10 mouse cellular contexts compared by ENCODE assay signal in the genomic region with DNA sequence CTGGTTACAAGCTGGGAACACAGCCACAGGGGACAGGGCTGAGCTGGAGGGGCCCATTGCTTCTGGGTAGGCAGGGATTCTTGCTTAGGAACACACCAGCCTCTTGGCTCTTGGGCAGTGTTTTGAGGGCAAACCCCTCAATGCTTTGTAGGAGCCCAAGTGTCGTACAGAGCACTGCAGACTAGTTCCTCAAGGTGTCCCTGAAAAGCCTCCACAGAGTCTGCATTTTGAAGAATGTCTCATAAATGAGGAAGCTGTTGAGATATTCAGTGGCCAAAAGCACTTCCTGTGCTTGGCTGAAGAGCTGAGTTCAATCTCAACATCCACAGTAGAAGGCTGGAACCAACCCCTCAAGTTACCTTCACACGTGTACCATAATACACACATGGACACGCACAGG. TPM values are rescaled to one million over a fixed set of nuclear protein-coding genes. Genes with fewer than 3 reads are reported as not detected.
DNase-seq lines count a peak whose midpoint lies in the region; ATAC-seq and TF ChIP-seq lines count a peak whose summit lies in the region.
"Had no signal": no experiment of that assay in that cellular context is flagged by ENCODE, and none has a peak within 500 bp of the region (broad histone marks: within the 10 kb centered on the region; RNA-seq: fewer than 3 reads in every experiment).

No protein-coding gene starts in this region.

- no peak for ATAC-seq in intestine, embryonic 16.5 days
- no peak for ATAC-seq in intestine, postnatal 0 days
- ATAC-seq in liver, embryonic 15.5 days (ENCODE audit: insufficient read depth), result no peak
- ATAC-seq in forebrain, embryonic 13.5 days, result no peak
- ATAC-seq: forebrain, embryonic 15.5 days had no signal

- no peaks in the 10 kb centered on the region for H3K9me3 ChIP-seq in intestine, embryonic 16.5 days (ENCODE audit: control insufficient read depth, low read length)
- H3K9me3 ChIP-seq in intestine, postnatal 0 days (ENCODE audit: control insufficient read depth), result no peaks in the 10 kb centered on the region
- no peaks in the 10 kb centered on the region for H3K9me3 ChIP-seq in liver, embryonic 15.5 days (replicated peaks)
- H3K9me3 ChIP-seq in forebrain, embryonic 13.5 days (replicated peaks), result no peaks in the 10 kb centered on the region
- H3K9me3 ChIP-seq: forebrain, embryonic 15.5 days; G1E; kidney, embryonic 15.5 days had no signal

- peak; percentile 67 for DNase-seq in 416B (ENCODE audit: low read depth)
- DNase-seq in B cell, adult 2 months, result peak; percentile 55 to 60
- no peak for DNase-seq in layer of hippocampus, adult 9-10 months (ENCODE audit: low spot score)

- no peak for TF ChIP-seq CTCF in intestine, postnatal 0 days (IDR thresholded peaks at IDR 0.05; ENCODE audit: low read depth)

- WGBS in intestine, embryonic 16.5 days, result 83% methylated on average over 3 of the region's 3 CpGs
- 85% methylated on average over 3 of the region's 3 CpGs for WGBS in intestine, postnatal 0 days
- WGBS in liver, embryonic 15.5 days (ENCODE audit: insufficient replicate concordance), result 59% methylated on average over 3 of the region's 3 CpGs
- WGBS in forebrain, embryonic 13.5 days, result 95% methylated on average over 3 of the region's 3 CpGs

- no peak overlapping the region for H3K4me3 ChIP-seq in intestine, embryonic 16.5 days (ENCODE audit: low read length)
- H3K4me3 ChIP-seq in intestine, postnatal 0 days (ENCODE audit: low read depth, low read length), result no peak overlapping the region
- no peak overlapping the region for H3K4me3 ChIP-seq in liver, embryonic 15.5 days (replicated peaks)
- no peak overlapping the region for H3K4me3 ChIP-seq in forebrain, embryonic 13.5 days
- H3K4me3 ChIP-seq: forebrain, embryonic 15.5 days; kidney, embryonic 15.5 days had no signal

- H3K9ac ChIP-seq in intestine, embryonic 16.5 days (ENCODE audit: low read depth, low read length), result no peak overlapping the region
- no peak overlapping the region for H3K9ac ChIP-seq in intestine, postnatal 0 days (ENCODE audit: low read depth, low read length)
- no peak overlapping the region for H3K9ac ChIP-seq in liver, embryonic 15.5 days
- no peak overlapping the region for H3K9ac ChIP-seq in forebrain, embryonic 13.5 days
- H3K9ac ChIP-seq: forebrain, embryonic 15.5 days; kidney, embryonic 15.5 days had no signal

- no peak overlapping the region for H3K4me2 ChIP-seq in intestine, embryonic 16.5 days (ENCODE audit: low read depth, low read length)
- H3K4me2 ChIP-seq in intestine, postnatal 0 days (replicated peaks; ENCODE audit: low read depth), result no peak overlapping the region
- no peak overlapping the region for H3K4me2 ChIP-seq in liver, embryonic 15.5 days
- H3K4me2 ChIP-seq in forebrain, embryonic 13.5 days, result no peak overlapping the region
- H3K4me2 ChIP-seq: forebrain, embryonic 15.5 days; kidney, embryonic 15.5 days had no signal

- peaks cover 29% of the 10 kb centered on the region for H3K4me1 ChIP-seq in intestine, embryonic 16.5 days (ENCODE audit: control insufficient read depth, insufficient read depth, low read length)
- 0 out of 2 replicates have a peak, but pooled peaks cover 3% of the 10 kb centered on the region for H3K4me1 ChIP-seq in intestine, postnatal 0 days (replicated peaks; ENCODE audit: control insufficient read depth, insufficient read depth, low read length)
- H3K4me1 ChIP-seq in liver, embryonic 15.5 days (replicated peaks), result peaks cover 35% of the 10 kb centered on the region
- H3K4me1 ChIP-seq in forebrain, embryonic 13.5 days, result peaks cover 10% of the 10 kb centered on the region; the same call in 1 of the 2 replicates

- H3K36me3 ChIP-seq in intestine, embryonic 16.5 days (ENCODE audit: control insufficient read depth, insufficient read depth, low read length), result no peaks in the 10 kb centered on the region
- no peaks in the 10 kb centered on the region for H3K36me3 ChIP-seq in intestine, postnatal 0 days (ENCODE audit: control insufficient read depth, insufficient read depth)
- H3K36me3 ChIP-seq in liver, embryonic 15.5 days (replicated peaks), result no peaks in the 10 kb centered on the region
- H3K36me3 ChIP-seq in forebrain, embryonic 13.5 days (ENCODE audit: poor library complexity, severe bottlenecking), result no peaks in the 10 kb centered on the region
- H3K36me3 ChIP-seq: forebrain, embryonic 15.5 days had no signal

- H3K27me3 ChIP-seq in intestine, embryonic 16.5 days (replicated peaks; ENCODE audit: control insufficient read depth, insufficient read depth, low read length), result no peaks in the 10 kb centered on the region
- no peaks in the 10 kb centered on the region for H3K27me3 ChIP-seq in intestine, postnatal 0 days (replicated peaks; ENCODE audit: control insufficient read depth, insufficient read depth, low read length)
- no peaks in the 10 kb centered on the region for H3K27me3 ChIP-seq in liver, embryonic 15.5 days
- H3K27me3 ChIP-seq in forebrain, embryonic 13.5 days, result no peaks in the 10 kb centered on the region
- H3K27me3 ChIP-seq: forebrain, embryonic 15.5 days; kidney, embryonic 15.5 days had no signal

- H3K27ac ChIP-seq in intestine, embryonic 16.5 days (ENCODE audit: low read length), result 0 out of 2 replicates have a peak overlapping the region, but pooled peaks have one; percentile 1
- H3K27ac ChIP-seq in intestine, postnatal 0 days (ENCODE audit: low read depth, low read length), result no peak overlapping the region
- peak overlapping the region; percentile 4; the same call in 1 of the 2 replicates for H3K27ac ChIP-seq in liver, embryonic 15.5 days (replicated peaks)
- H3K27ac ChIP-seq in forebrain, embryonic 13.5 days, result no peak overlapping the region
- H3K27ac ChIP-seq: forebrain, embryonic 15.5 days had no signal

RNA-seq across cellular contexts. Expression of gene Pkig, which starts 18.6 kb away (rescaled TPM):
- 115 and 122 TPM in 2 replicates for polyA plus RNA-seq in intestine, embryonic 16.5 days (2015; fragmentation: Nextera tagmentation; extraction: Ambion mirVana)
- 114 and 116 TPM in 2 replicates for polyA plus RNA-seq in intestine, postnatal 0 days (2015; fragmentation: Nextera tagmentation; extraction: Ambion mirVana)
- polyA plus RNA-seq in liver, embryonic 15.5 days (2015; fragmentation: Nextera tagmentation; extraction: Ambion mirVana), result 93.3 and 95.5 TPM in 2 replicates
- polyA plus RNA-seq in forebrain, embryonic 13.5 days (2015; fragmentation: Nextera tagmentation; extraction: Ambion mirVana), result 169 and 170 TPM in 2 replicates

RNA-seq across cellular contexts. Expression of gene Serinc3, which starts 31.8 kb away (rescaled TPM):
- 55.4 and 57.1 TPM in 2 replicates for polyA plus RNA-seq in intestine, embryonic 16.5 days (2015; fragmentation: Nextera tagmentation; extraction: Ambion mirVana)
- 61.3 and 68.5 TPM in 2 replicates for polyA plus RNA-seq in intestine, postnatal 0 days (2015; fragmentation: Nextera tagmentation; extraction: Ambion mirVana)
- polyA plus RNA-seq in liver, embryonic 15.5 days (2015; fragmentation: Nextera tagmentation; extraction: Ambion mirVana), result 126 and 129 TPM in 2 replicates
- 23.9 and 26.4 TPM in 2 replicates for polyA plus RNA-seq in forebrain, embryonic 13.5 days (2015; fragmentation: Nextera tagmentation; extraction: Ambion mirVana)

Comparison
In these comparisons a context has a peak if more than half of its experiments do, and no peak if none do; other contexts are left out.
1. H3K27ac ChIP-seq: peak in intestine, embryonic 16.5 days (single experiment) and liver, embryonic 15.5 days (single experiment); none in intestine, postnatal 0 days (single experiment) and forebrain, embryonic 13.5 days (single experiment).